Comparison of ENCODE assay signal across 17 mouse cellular contexts in genomic region chr3:117044304-117044703, GRCm38 (mm10).
DNase-seq lines count a peak whose midpoint lies in the region; ATAC-seq lines count a peak whose summit lies in the region.
"Had no signal": no experiment of that assay in that cellular context is flagged by ENCODE, and none has a peak within 500 bp of the region (broad histone marks: within the 10 kb centered on the region; RNA-seq: fewer than 3 reads in every experiment).

No protein-coding gene starts in this region.

- no peak overlapping the region for H3K4me3 ChIP-seq in heart, embryonic 13.5 days
- H3K4me3 ChIP-seq: forebrain, embryonic 12.5 days; myocyte had no signal

- H3K4me1 ChIP-seq in heart, embryonic 13.5 days: peaks cover 14% of the 10 kb centered on the region
- H3K4me1 ChIP-seq: forebrain, embryonic 12.5 days had no signal

- H3K27ac ChIP-seq in heart, embryonic 13.5 days (replicated peaks): peak overlapping the region; percentile 69
- H3K27ac ChIP-seq: forebrain, embryonic 12.5 days; hindbrain, embryonic 14.5 days had no signal

- H3K9ac ChIP-seq in heart, embryonic 13.5 days: no peak overlapping the region
- H3K9ac ChIP-seq: forebrain, embryonic 12.5 days; hindbrain, embryonic 14.5 days had no signal

- peak; percentile 37; the same call in 1 of the 2 replicates for ATAC-seq in heart, embryonic 13.5 days (ENCODE audit: extremely low read depth, insufficient number of reproducible peaks, low FRiP score, low TSS enrichment)

- DNase-seq in adrenal gland, adult 2 months: peak; percentile 33
- no peak for DNase-seq in adrenal gland, adult 18-20 months (ENCODE audit: low spot score in 2 of 2)
- DNase-seq in heart, postnatal 14 days: no peak
- DNase-seq in NIH3T3 (ENCODE audit: low read depth): peak; percentile 46
- peak; percentile 45 for DNase-seq in lung, postnatal 36 days
- no peak for DNase-seq in T-cell, adult 2 months (ENCODE audit: low spot score)
- DNase-seq in left cerebral cortex, postnatal 14 days (ENCODE audit: low spot score in 2 of 2): no peak
- DNase-seq: cerebellum, adult 9-10 months; gastrocnemius, postnatal 10 days; kidney, adult 8-10 months; left cerebral cortex, postnatal 4 days; thymus, postnatal 4 days had no signal

- no peaks in the 10 kb centered on the region for H3K36me3 ChIP-seq in heart, embryonic 13.5 days
- H3K36me3 ChIP-seq: forebrain, embryonic 12.5 days had no signal

- intact Hi-C loops in heart, postnatal 14 days (cut with DNase I): no loop called here
- intact Hi-C loops in left cerebral cortex, postnatal 14 days (cut with DNase I): no loop called here

- 20% methylated on average over 2 of the region's 2 CpGs for WGBS in heart, embryonic 13.5 days

- H3K4me2 ChIP-seq in heart, embryonic 13.5 days: no peak overlapping the region
- H3K4me2 ChIP-seq: forebrain, embryonic 12.5 days; hindbrain, embryonic 14.5 days; midbrain, embryonic 11.5 days had no signal

- H3K27me3 ChIP-seq in heart, embryonic 13.5 days (replicated peaks): no peaks in the 10 kb centered on the region
- H3K27me3 ChIP-seq: forebrain, embryonic 12.5 days had no signal

- H3K9me3 ChIP-seq in heart, embryonic 13.5 days: no peaks in the 10 kb centered on the region
- H3K9me3 ChIP-seq: forebrain, embryonic 12.5 days had no signal

Comparison
In these comparisons a context has a peak if more than half of its experiments do, and no peak if none do; other contexts are left out.
1. DNase-seq: peak in adrenal gland, adult 2 months (single experiment), NIH3T3 (single experiment) and lung, postnatal 36 days (single experiment); none in adrenal gland, adult 18-20 months (0 of 2), heart, postnatal 14 days (0 of 2), T-cell, adult 2 months (single experiment) and left cerebral cortex, postnatal 14 days (0 of 2).